Mouse (Mus musculus) left cerebral cortex, postnatal 25 days (tissue): ENCODE results near the gene Gm4922. TPM values are rescaled to one million over a fixed set of nuclear protein-coding genes. Genes with fewer than 3 reads are reported as not detected.

ENCODE experiments used
- DNase-seq, 2 experiments: peaks; one replicate each; pipeline ENCODE4 v3.0.0; 2022; ENCODE audit warnings: low spot score in 2 of 2, mixed read lengths in 1 of 2
- intact Hi-C: fragments of 180-260 bp; cut with DNase I; formaldehyde crosslinking; loops from one replicate; pipeline ENCODE4 v1.15.1; 2025
- total RNA-seq, 2 experiments: library from RNA; stranded (reverse); gene quantifications; 2 replicates each; pipeline ENCODE4 v1.2.3; 2021

The Gm4922 gene
- not detected for total RNA-seq

DNA sequence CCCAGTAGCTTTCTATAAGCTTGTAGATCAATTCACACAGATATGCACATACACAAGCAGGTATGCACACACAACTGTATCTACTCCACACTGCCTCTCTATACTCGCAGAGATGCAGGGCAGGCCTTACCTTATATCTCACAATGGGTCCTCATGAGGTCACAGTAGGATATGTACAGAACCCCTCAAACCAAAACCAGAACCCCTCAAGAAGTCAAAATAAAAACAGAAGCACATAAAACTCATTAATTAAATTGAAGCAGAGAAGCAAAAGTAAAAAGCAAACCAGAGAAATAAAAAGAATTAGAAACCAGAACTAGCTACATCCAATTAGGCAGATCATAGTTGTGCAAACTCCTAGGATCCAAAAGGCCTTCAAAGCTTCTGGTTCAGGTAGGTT is at the start of gene Gm4922:
Gene Gm4922, minus strand, starts transcription at position 101 of the 400 bp plus-strand sequence.
- intact Hi-C loops, result no loop called here

DNA sequence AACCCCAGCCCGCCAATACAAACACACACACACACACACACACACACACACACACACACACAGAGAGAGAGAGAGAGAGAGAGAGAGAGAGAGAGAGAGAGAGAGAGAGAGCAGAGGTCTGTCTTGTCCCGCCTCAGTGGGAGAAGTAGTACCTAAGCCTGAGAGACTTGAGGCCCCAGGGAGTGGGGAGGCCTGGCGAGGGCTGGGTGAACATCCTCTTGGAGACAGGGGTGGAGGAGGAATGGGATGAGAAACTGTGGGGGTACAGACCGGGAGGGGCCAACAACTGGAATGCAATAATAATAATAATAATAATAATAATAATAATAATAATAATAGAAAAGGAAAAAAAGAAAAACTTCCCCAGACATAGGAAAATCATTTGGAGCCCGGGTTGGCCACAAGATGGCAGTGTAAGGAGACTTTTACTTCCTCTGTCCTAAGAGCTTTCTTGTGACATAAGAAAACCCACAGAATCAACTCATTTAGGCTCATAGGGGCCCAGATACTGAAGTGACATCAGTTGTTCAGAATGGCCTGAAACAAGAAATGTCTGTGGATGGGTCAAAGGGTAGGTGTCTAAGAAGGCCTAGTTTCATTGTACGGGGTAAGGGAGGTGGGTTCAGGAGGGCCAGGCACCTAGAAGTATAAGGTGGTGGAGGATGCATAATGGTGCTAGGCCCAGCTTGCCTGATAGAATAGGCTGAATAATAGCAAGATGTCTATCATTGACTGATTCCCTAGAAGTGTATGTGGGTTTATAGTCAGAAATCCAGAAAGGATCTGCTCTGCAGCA is 49.3 kb upstream of the Gm4922 start:
- DNase-seq, result peak; percentile 33 to 42
- intact Hi-C loops, result loop anchor here (1.0 kb wide), 1 partner anchor 68 kb away; no protein-coding TSS in a partner anchor

More for the DNA sequence above, at the start of gene Gm4922:
- DNase-seq, result no peak

DNA sequence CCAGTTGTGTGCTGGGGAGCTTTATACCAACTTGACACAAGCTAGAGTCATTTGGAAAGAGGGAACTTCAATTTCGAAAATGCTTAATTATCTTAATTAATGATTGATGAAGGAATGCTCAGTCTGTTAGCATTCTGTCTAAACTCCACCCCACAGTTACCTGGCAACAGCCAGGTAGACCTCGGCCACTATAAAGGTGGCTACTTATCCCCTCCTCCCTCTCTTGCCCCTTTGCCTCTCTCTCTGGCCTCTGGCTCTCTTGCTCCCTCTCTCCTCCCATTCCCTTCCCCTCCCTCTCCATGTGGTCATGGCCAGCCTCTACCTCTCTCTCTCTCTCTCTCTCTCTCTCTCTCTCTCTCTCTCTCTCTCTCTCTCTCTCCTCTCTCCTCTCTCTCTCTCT is 47.8 kb upstream of the Gm4922 start:
- DNase-seq, result no peak
- intact Hi-C loops, result no loop called here

DNA sequence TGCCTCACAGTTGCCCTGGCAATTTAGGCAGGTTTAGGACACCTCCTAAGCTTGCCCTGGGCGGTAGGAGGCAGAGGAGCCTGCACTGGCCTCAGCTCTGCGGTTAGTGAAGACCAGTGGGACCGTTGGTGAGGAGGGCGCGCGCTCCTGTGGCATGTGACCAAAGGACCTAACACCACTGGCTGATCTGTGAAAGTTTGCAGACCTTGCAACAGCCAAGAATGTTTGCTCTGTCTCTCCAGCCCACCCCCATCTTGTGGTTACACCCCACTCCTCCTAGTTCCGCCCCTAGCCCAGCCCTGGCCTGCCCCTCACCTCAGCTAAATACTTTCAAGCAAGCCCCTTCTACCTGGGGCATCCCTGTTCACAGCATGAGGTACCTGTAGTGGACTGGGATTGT is 45.2 kb upstream of the Gm4922 start:
- intact Hi-C loops, result no loop called here
- DNase-seq, result no peak

DNA sequence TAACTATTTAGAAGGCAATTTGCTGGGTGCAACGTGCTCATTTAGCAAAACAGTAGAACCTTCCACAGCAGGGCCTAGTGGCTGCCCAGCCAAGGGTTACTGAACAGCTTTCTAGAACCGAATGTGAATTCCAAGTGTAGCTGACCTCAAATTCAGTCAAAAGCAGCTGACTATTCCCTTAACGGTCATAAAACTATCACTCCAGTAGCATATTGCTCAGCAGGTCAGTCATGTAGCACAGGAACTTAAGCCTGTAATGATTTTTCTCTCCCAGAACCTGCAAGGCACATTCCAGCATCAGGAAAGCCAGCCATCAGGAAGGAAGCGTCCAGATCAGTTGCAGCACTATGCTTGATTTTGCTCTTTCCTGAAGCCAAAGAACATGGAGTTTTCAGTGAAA is 43.8 kb upstream of the Gm4922 start:
- intact Hi-C loops, result no loop called here
- DNase-seq, result no peak

DNA sequence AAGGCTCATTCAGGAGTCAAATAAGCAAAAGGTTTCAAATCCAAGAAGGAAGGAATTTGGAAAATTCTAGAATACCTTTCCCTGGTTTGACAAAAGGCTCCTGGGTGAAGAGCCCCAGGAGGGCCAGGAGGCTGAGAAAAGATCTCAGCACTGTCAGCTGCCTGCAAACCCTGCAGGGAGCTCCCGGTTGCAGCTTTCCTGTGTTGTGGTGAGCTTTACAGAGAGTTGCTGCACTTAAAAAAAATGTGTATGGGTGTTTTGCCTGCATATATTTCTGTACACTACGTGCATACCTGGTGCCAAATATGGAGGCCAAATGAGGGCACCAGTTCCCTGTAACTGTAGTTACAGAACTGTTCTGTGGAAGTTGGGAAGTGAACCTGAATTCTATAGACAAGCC is 41.3 kb upstream of the Gm4922 start:
- intact Hi-C loops, result no loop called here
- DNase-seq, result no peak

DNA sequence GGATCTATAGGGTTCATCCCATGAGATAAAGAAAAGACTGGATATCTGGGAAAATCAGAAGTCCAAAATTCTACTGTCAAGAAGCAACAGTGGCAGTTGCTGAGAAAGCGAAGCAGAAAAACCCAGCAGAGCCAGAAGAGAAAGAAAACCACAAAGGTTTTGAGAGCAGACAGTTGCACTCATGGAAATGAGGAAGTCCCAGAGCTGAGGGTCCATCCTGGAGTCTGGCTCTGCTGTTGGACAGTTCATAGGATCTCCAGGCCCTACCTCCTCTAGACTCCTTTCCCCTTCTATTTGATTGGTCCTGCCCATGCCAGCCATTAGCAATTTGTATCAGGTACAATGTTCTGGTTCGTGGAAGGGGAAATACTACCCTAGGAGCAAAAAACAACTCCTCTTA is 39.5 kb upstream of the Gm4922 start:
- intact Hi-C loops, result no loop called here
- no peak for DNase-seq

DNA sequence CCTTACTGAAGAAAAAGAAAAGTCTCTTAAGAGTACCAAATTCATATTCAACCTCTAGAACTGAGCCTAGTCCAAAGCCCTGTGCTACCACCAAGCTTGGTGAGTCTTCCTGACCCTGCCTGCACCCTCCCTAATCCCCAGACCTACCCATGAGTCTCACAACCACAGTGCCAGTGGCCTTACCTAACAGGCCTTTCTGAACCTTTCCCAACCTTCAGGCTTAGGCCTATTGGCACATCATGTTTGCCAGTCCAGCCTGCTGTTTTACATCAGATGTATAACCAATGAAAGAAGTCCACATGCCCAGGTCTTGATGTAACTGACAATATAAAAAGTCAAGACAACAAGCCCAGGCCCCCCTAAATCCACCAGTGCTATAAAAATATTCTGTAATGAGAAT is 38.5 kb upstream of the Gm4922 start:
- intact Hi-C loops, result no loop called here
- DNase-seq, result no peak

DNA sequence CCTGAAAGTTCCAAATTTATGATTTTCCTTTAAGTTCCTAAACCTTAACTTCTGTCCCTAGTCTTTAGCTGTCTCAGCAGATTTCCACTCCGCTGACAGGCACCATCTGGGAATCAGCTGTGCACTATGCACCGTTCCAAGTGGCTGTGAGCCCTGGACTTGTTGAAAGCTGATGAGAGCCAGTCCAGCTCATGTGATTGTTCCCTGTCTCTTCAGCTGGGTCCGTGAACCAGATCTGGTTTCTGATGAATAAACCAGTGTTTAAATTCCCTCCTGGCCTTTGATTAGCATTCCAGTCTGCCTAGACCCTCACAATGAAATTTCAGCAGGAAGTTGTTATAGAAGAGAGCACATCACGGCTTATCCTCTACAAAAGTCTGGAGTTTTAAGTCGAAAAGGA is 30.0 kb upstream of the Gm4922 start:
- intact Hi-C loops, result no loop called here
- peak; percentile 4 to 8 for DNase-seq

DNA sequence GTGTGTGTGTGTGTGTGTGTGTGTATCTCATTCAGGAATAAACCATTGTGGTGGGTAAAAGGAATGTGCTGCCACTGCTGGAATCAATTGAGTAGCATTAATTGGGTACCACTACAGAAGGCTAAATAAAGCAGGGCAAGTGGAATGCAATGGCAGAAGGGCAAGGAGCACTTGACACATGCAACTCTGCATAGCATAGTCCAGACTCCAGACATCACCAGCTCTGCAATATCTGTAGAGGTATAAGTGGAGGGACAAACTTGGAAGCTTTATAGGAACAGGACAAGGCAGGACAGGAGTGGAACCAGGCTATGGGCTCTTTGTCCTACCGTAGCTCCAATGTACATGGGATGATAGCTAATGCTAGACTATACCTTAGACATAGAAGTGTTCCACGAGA is 25.2 kb upstream of the Gm4922 start:
- intact Hi-C loops, result no loop called here
- DNase-seq, result no peak

DNA sequence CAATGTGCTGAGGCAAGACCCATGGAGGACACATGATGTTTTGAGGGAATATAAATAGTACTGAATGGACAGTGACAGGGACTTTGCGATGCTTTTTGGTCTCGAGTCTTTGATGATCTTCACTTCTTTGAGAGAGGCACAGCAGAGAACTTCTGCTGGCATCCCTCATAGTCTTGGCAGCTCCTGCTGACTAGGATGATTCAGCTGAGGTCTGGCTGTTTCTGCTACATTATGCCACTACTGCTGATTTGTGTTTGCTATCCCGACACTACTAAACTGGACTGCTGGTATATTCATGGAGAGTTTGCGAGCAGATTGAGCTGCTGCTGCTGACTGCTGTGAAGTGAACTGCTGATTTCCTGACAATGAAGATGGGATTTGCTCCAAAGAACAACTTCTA is 3.5 kb upstream of the Gm4922 start:
- intact Hi-C loops, result no loop called here
- DNase-seq, result peak in 1 of 2 experiments; percentile 68

DNA sequence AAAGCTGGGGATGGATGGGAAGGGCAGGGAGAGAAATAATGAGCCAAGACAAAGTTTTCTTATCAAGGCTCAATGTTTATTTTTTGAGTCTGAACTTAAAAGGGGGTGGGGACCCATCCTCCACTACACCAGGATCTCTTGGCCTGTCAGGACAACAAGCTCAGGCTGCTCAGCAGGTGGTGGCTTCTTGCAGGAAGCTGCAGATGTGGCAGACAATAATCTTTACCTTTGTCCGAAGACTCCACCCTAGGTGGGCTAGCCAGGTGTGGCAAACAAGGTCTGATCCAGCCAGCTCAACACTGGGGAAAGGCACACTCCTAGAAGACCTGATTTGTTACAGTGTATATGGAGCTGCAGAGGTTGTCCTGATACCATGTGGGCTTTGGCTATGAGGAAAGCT is 2.0 kb upstream of the Gm4922 start:
- DNase-seq, result no peak
- intact Hi-C loops, result no loop called here

DNA sequence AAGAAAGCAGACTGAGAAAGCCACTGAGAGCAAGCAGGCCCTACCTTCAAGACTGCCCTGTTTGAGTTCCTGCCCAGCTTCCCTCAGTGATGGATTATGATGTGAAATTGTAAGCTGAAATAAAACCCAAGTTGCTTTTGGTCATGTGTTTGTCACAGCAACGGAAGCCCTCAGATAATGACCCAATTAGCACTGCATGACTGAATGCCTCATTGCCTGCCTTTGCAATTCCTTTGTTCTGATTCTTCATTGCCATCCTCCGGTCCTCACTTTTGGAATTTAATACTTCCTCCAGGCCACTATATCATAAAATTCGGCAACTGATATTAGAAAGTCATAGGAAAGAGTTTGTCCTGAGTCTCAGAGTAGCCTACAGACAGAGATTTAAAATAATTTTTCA is 9.0 kb downstream of the Gm4922 start:
- no peak for DNase-seq
- intact Hi-C loops, result no loop called here

DNA sequence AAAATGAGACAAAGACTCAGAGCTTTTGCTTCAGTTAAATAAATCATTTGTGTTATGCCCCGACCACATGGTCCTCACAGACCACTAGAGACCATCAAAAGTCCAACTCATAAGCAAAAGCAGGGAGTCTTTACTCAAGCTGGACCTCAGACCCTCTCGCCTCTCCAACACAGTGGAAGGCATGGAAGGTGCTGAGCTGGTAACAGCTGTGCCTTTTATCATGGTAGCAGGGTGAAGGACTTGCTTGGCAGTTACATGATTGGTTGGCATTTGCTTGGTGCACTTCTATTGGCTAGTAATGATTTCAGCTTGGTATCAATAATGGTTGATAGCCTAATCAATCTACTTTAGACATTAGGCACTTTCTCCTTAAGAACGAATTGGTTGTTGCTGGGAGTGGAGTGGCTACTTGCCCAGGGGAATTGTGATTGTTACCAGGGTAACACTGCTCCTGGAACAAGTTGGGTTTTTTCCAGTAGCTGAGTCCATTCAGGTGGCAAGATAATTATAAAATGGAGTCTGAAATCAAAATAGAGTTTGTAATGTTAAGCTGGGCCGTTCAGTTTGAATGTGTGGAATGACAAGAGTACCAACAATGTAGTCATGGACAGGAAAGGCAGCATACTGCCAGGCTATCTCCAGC is 13.9 kb downstream of the Gm4922 start:
- no peak for DNase-seq
- intact Hi-C loops, result no loop called here

DNA sequence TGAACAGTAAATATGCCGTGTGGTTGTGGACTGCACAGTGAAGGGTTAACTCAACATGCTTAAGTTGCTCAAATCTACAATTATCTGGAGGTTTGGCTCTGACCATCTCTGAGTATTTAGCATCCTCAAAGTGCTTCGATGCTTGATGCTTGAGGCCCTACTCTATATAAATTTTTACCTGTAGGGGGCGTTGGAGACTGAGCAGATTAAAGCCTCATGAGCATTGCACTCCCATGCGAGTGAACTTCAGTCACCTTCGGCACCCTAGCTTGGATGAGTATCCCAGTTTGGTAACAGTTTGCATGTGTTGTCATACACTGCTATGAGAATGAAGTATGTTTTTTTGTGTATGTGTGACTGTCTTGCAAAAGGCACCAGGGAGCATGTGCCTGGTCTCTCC is 16.7 kb downstream of the Gm4922 start:
- no peak for DNase-seq
- intact Hi-C loops, result loop anchor here (10.0 kb wide), 1 partner anchor 135 kb away; no protein-coding TSS in a partner anchor

DNA sequence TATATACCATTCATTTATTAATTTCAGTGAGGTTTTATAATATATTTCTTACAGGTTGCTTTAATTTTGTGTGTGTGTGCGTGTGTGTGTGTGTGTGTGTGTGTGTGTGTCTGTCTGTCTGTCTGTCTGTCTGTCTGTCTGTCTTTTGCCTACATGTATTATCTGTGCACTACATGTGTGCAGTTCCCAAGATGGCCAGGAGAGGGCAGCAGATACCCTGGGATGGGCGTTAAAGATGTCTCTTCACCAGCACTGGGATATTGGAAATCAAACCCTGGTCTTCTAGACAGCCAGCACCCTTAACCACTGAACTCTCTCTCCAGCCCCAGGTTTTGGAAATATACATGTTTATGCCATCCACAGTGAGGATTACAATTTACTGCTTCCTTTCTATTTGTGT is 26.4 kb downstream of the Gm4922 start:
- no peak for DNase-seq
- intact Hi-C loops, result loop anchor here (5.0 to 10.0 kb wide), 2 partner anchors 82 to 145 kb away; no protein-coding TSS in a partner anchor

DNA sequence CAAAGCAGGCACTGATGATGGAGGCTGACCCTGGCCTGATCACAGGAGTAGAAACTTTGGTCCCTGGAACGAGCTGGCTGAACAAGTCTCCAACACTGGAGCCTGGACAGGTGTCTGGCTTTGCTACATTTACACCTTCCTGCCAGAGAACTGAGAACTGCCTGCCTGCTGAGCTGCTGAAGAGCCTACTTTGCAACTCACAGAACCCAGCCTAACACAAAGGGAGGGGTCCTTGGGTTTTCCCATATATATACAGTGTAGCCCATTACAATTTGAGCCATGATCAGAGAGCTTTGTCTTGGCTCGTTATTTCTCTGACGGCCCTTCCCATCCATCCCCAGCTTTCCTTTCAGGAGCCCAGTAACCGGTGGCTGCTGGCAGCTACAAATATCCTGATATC is 36.5 kb downstream of the Gm4922 start:
- intact Hi-C loops, result no loop called here
- DNase-seq, result no peak

DNA sequence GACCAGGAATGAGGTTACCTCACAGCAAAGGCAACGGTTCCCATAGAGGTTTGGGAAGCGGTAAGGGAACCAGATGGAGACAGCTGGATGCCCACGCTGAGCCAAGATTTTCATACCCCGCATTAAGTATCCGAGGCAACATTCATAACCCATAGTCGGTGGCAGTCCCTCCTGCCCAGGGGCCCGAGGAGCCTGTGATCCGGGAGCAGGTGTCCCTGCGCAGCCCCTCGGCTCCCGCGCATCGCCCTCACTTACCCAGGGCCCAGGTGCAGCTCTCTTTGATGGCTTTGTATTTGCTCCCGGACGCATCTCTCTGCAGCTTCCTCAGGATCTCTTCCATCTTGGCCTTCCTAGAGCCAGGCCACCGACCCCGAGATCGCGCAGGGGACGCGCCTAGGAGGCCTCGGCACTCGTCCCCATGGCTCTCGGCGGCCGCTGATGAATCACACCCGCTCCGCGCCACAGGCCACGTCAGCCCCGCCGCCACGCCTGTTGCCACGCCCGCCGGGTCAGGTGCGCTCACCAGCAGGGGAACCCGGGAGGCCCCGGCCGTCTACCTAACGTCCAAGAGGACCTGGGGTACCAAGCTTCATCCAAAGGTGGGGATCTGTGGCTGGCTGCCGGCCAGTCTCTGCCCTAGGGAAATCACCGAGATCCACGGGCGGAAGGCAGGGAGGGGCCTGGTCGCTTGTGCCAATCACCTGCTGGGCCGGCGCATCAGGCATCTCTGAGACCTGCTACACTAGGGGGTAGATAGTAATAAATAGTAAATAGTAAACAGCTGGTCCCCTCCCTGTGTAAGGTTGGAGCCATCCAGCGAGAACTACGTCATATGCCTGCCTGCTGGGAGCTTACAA is 43.1 kb downstream of the Gm4922 start, which contains the start of gene Arfgef3:
Gene Arfgef3, minus strand, starts transcription at position 664 of the 857 bp plus-strand sequence.
- intact Hi-C loops, result loop anchor here (2.0 to 5.0 kb wide), 2 partner anchors 117 to 141 kb away; no protein-coding TSS in a partner anchor
- peak; percentile 85 to 90 for DNase-seq

DNA sequence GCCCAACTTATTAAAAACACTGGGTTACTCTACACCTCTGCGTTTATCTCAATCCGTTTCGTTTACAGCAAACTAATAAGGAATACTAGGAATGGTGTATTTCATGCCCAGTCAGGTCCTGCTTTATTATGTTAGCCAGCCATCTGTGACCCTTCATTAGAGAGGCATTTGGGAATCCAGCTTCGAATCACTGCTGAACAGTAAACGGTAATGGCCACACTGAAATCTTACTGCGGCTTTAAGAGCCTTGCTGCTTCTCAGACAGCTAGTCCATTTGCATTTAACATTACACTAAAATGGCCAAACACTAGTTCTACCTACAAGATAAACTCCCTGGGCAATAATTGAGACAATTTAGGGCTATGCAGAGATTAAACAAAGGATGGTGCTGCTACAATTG is 44.5 kb downstream of the Gm4922 start:
- intact Hi-C loops, result loop anchor here (2.0 to 5.0 kb wide), 2 partner anchors 115 to 140 kb away; no protein-coding TSS in a partner anchor
- DNase-seq, result peak in 1 of 2 experiments; percentile 30

DNA sequence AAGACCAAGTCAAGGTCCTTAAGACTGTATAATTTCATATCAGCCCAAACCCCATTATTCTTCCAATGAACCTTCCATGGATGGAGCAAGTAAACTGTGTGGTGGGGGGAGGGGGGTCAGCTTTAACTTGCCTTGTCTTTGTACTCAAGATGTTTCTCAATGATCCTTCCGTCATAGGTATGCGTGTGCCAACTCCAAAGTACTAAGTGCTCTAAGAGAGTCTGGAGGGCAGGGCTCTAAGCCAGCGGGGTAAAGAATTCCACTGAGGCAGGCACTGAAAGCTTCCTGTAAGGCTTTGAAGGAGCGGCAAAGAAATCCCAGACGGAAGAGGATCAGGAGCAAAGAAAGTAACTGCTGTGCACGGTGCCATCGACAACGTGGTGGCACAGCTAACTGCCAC is 45.6 kb downstream of the Gm4922 start:
- no peak for DNase-seq
- intact Hi-C loops, result loop anchor here (5.0 kb wide), 1 partner anchor 139 kb away; no protein-coding TSS in a partner anchor
